In the genomic region with DNA sequence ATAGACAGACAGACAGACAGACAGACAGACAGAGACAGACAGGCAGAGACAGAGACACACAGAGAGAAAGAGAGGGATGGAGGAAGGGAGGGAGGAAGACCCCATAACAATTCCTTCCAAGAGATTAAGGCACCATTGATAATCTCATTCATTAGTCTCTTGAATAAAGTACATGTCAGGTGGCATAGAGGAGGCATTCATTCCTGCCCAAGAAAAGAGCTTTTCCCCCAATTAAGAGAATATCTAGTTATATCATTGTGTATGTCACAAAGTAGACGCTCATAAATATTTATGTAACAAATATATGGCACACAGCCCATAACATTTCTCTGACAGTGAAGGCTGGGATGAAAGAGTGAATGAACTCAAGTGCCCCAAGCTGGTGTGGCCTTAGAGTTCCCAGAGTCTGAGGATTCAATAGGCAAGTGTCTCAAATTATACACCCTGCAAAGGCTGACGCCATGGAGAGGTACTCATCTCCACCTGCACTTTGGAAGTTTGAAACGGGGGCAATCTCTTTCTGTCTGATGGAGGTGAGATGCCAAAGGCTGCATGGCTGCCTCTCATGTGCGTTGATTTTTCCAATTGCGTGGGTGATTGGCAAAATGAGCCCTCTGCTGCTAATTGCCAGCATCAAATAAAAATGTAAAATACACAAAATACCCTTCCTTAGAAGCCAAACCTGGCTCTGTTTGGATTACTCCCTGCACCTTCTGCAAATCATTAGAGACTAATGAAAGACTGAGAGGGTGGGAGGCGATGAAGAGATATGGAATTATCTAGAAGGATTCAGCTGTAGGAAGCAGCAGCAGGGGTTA, we compare ENCODE assay signal across 26 mouse cellular contexts.
A peak's percentile ranks its signal among the peaks of the same experiment; 100 is the strongest.
DNase-seq lines count a peak whose midpoint lies in the region; ATAC-seq and TF ChIP-seq lines count a peak whose summit lies in the region.
"Had no signal": no experiment of that assay in that cellular context is flagged by ENCODE, and none has a peak within 500 bp of the region (broad histone marks: within the 10 kb centered on the region; RNA-seq: fewer than 3 reads in every experiment).

No protein-coding gene starts in this region.

- DNase-seq in layer of hippocampus, adult 2 months (ENCODE audit: low spot score in 2 of 2) = peak in 1 of 2 experiments; percentile 14
- no peak for DNase-seq in layer of hippocampus, postnatal 25 days (ENCODE audit: extremely low spot score in 1 of 2, low spot score in 1 of 2)
- DNase-seq in brain, embryonic 14.5 days (ENCODE audit: low read depth) = peak; percentile 90
- DNase-seq in forebrain, embryonic 14.5 days (ENCODE audit: low spot score) = peak; percentile 88
- peak; percentile 18 to 22 for DNase-seq in layer of hippocampus, postnatal 10 days (ENCODE audit: low spot score in 2 of 2)
- DNase-seq in kidney, postnatal 4 days = no peak
- no peak for DNase-seq in liver, postnatal 0 days
- DNase-seq: adrenal gland, postnatal 10 days; cerebellum, adult 11-12 months; cerebellum, adult 9-11 months; embryo, embryonic 11 days; heart, adult 2 months; heart, postnatal 10 days; kidney, adult 18-20 months; kidney, postnatal 25 days; lung, postnatal 4 days; thymus, adult 2 months had no signal

- no peak overlapping the region for H3K9ac ChIP-seq in forebrain, embryonic 14.5 days (ENCODE audit: low read length)
- no peak overlapping the region for H3K9ac ChIP-seq in liver, postnatal 0 days (replicated peaks)
- H3K9ac ChIP-seq: embryonic facial prominence, embryonic 12.5 days; heart, embryonic 13.5 days; kidney, embryonic 15.5 days; limb, embryonic 12.5 days; liver, embryonic 15.5 days; neural tube, embryonic 13.5 days had no signal

- no peaks in the 10 kb centered on the region for H3K27me3 ChIP-seq in forebrain, embryonic 14.5 days (replicated peaks; ENCODE audit: control insufficient read depth, insufficient read depth, low read length)
- H3K27me3 ChIP-seq in liver, postnatal 0 days (ENCODE audit: insufficient read depth, low read length) = no peaks in the 10 kb centered on the region
- H3K27me3 ChIP-seq: embryonic facial prominence, embryonic 12.5 days; kidney, embryonic 15.5 days; liver, embryonic 15.5 days; megakaryocyte, embryonic 14.5 days; neural tube, embryonic 13.5 days; Patski had no signal

- no peaks in the 10 kb centered on the region; the same call in 1 of the 2 replicates for H3K9me3 ChIP-seq in forebrain, embryonic 14.5 days (replicated peaks; ENCODE audit: control insufficient read depth, low read length)
- H3K9me3 ChIP-seq in liver, postnatal 0 days (ENCODE audit: low read length) = no peaks in the 10 kb centered on the region; the same call in 1 of the 2 replicates
- H3K9me3 ChIP-seq: kidney, embryonic 15.5 days; liver, embryonic 15.5 days had no signal

- no peak overlapping the region for H3K4me2 ChIP-seq in forebrain, embryonic 14.5 days (ENCODE audit: low read length)
- no peak overlapping the region for H3K4me2 ChIP-seq in liver, postnatal 0 days (ENCODE audit: low read depth, low read length)
- H3K4me2 ChIP-seq: embryonic facial prominence, embryonic 12.5 days; heart, embryonic 13.5 days; kidney, embryonic 15.5 days; limb, embryonic 12.5 days; liver, embryonic 15.5 days; neural tube, embryonic 13.5 days had no signal

- peaks cover 15% of the 10 kb centered on the region; the same call in 1 of the 2 replicates for H3K4me1 ChIP-seq in forebrain, embryonic 14.5 days (ENCODE audit: control insufficient read depth, insufficient read depth, low read length)
- H3K4me1 ChIP-seq in liver, postnatal 0 days (ENCODE audit: insufficient read depth) = no peaks in the 10 kb centered on the region
- H3K4me1 ChIP-seq: embryonic facial prominence, embryonic 12.5 days; kidney, embryonic 15.5 days; limb, embryonic 12.5 days; liver, embryonic 15.5 days; megakaryocyte, embryonic 14.5 days had no signal

- ATAC-seq in forebrain, embryonic 14.5 days = peak; percentile 92
- no peak for ATAC-seq in liver, postnatal 0 days
- ATAC-seq: hindbrain, embryonic 16.5 days; Patski had no signal

- no peaks in the 10 kb centered on the region for H3K36me3 ChIP-seq in forebrain, embryonic 14.5 days (ENCODE audit: control insufficient read depth, insufficient read depth, low read length)
- no peaks in the 10 kb centered on the region for H3K36me3 ChIP-seq in liver, postnatal 0 days (replicated peaks; ENCODE audit: insufficient read depth, low read length)
- H3K36me3 ChIP-seq: embryonic facial prominence, embryonic 12.5 days; heart, embryonic 13.5 days; kidney, embryonic 15.5 days; limb, embryonic 12.5 days; liver, embryonic 15.5 days; neural tube, embryonic 13.5 days had no signal

- WGBS in forebrain, embryonic 14.5 days = 21% methylated on average over 6 of the region's 6 CpGs
- WGBS in liver, postnatal 0 days (ENCODE audit: insufficient replicate concordance) = 64% methylated on average over 6 of the region's 6 CpGs

- H3K27ac ChIP-seq in layer of hippocampus, adult 2 months = peak overlapping the region; percentile 75
- H3K27ac ChIP-seq in forebrain, embryonic 14.5 days (ENCODE audit: low read depth, low read length) = 0 out of 2 replicates have a peak overlapping the region, but pooled peaks have one; percentile 10
- H3K27ac ChIP-seq in liver, postnatal 0 days (ENCODE audit: low read depth) = no peak overlapping the region
- H3K27ac ChIP-seq: embryonic facial prominence, embryonic 12.5 days; heart, adult 2 months; heart, embryonic 13.5 days; kidney, embryonic 15.5 days; limb, embryonic 12.5 days; liver, embryonic 15.5 days; neural tube, embryonic 13.5 days had no signal

- TF ChIP-seq EP300 in liver, postnatal 0 days (IDR thresholded peaks at IDR 0.05; ENCODE audit: low read depth) = no peak

- no peak for TF ChIP-seq POLR2A in brain, embryonic 14.5 days (IDR thresholded peaks at IDR 0.05; ENCODE audit: borderline replicate concordance, extremely low read depth, insufficient read depth, insufficient read length, poor library complexity, severe bottlenecking)

- no peak overlapping the region for H3K4me3 ChIP-seq in layer of hippocampus, adult 2 months
- H3K4me3 ChIP-seq in forebrain, embryonic 14.5 days (ENCODE audit: low read depth, low read length) = no peak overlapping the region
- no peak overlapping the region for H3K4me3 ChIP-seq in liver, postnatal 0 days (ENCODE audit: low read depth, low read length)
- H3K4me3 ChIP-seq: embryonic facial prominence, embryonic 12.5 days; heart, adult 2 months; heart, embryonic 13.5 days; kidney, embryonic 15.5 days; limb, embryonic 12.5 days; liver, embryonic 15.5 days; megakaryocyte, embryonic 14.5 days; neural tube, embryonic 13.5 days had no signal

- no peak for TF ChIP-seq CTCF in layer of hippocampus, adult 2 months (conservative IDR thresholded peaks at IDR 0.05)
- TF ChIP-seq CTCF in brain, embryonic 14.5 days (IDR thresholded peaks at IDR 0.05; ENCODE audit: borderline replicate concordance, extremely low read depth, insufficient read depth, insufficient read length) = no peak
- no peak for TF ChIP-seq CTCF in liver, postnatal 0 days (IDR thresholded peaks at IDR 0.05; ENCODE audit: low read depth)

Comparison
In these comparisons a context has a peak if more than half of its experiments do, and no peak if none do; other contexts are left out.
1. DNase-seq: peak in brain, embryonic 14.5 days (single experiment), forebrain, embryonic 14.5 days (single experiment) and layer of hippocampus, postnatal 10 days (2 of 2); none in layer of hippocampus, postnatal 25 days (0 of 2), kidney, postnatal 4 days (0 of 2) and liver, postnatal 0 days (single experiment).